ENCODE assay signal across 37 mouse cellular contexts in the genomic region with DNA sequence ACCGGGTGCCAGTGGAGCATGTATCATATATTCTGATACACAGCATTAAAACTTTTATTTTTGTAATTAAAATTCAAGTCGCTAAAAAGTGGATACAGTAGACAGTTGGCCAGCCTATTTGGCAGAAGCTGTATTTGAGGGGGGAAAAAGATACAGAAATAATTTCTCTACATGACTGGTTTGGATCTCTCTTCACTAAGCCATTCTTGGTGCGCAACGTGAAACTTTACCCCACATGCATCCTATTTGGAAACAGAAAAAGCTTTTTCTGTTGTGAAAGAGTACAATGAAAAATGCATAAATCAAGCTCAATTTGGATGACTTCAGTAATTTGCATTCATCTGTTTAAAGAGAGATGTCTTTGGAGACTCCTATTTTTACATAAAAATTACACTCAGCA.
DNase-seq lines count a peak whose midpoint lies in the region; ATAC-seq lines count a peak whose summit lies in the region.
"Had no signal": no experiment of that assay in that cellular context is flagged by ENCODE, and none has a peak within 500 bp of the region (broad histone marks: within the 10 kb centered on the region; RNA-seq: fewer than 3 reads in every experiment).

No protein-coding gene starts in this region.

- no peak overlapping the region for H3K27ac ChIP-seq in embryonic facial prominence, embryonic 14.5 days (replicated peaks; ENCODE audit: low read depth, low read length)
- H3K27ac ChIP-seq in embryonic facial prominence, embryonic 10.5 days (replicated peaks), result no peak overlapping the region
- H3K27ac ChIP-seq: embryonic facial prominence, embryonic 13.5 days; forebrain, embryonic 15.5 days; gastrocnemius, adult 2 months; hindbrain, embryonic 12.5 days; hindbrain, postnatal 0 days; intestine, embryonic 15.5 days; kidney, postnatal 0 days; limb, embryonic 10.5 days; limb, embryonic 15.5 days; liver, embryonic 14.5 days; macrophage; midbrain, embryonic 13.5 days; neural tube, embryonic 13.5 days had no signal

- 71% methylated on average over 4 of the region's 4 CpGs for WGBS in embryonic facial prominence, embryonic 14.5 days
- WGBS in embryonic facial prominence, embryonic 10.5 days, result 87% methylated on average over 4 of the region's 4 CpGs

- H3K4me3 ChIP-seq in embryonic facial prominence, embryonic 14.5 days (ENCODE audit: low read depth, low read length), result no peak overlapping the region
- no peak overlapping the region for H3K4me3 ChIP-seq in embryonic facial prominence, embryonic 10.5 days
- H3K4me3 ChIP-seq: embryonic facial prominence, embryonic 13.5 days; erythroblast, embryonic 14.5 days; forebrain, embryonic 15.5 days; gastrocnemius, adult 2 months; hindbrain, embryonic 12.5 days; intestine, embryonic 15.5 days; left cerebral cortex, adult 2 months; limb, embryonic 10.5 days; limb, embryonic 15.5 days; midbrain, embryonic 13.5 days; neural tube, embryonic 13.5 days had no signal

- no peak for ATAC-seq in embryonic facial prominence, embryonic 14.5 days (ENCODE audit: low read depth)
- ATAC-seq: activated CD4-positive, CD25-positive, alpha-beta regulatory T cell, adult 4 months; forebrain, embryonic 15.5 days; hindbrain, postnatal 0 days; intestine, embryonic 15.5 days; midbrain, embryonic 13.5 days had no signal

- no peak overlapping the region for H3K4me2 ChIP-seq in embryonic facial prominence, embryonic 14.5 days (ENCODE audit: low read depth, low read length)
- H3K4me2 ChIP-seq: embryonic facial prominence, embryonic 13.5 days; forebrain, embryonic 15.5 days; heart, embryonic 11.5 days; hindbrain, embryonic 12.5 days; intestine, embryonic 15.5 days; limb, embryonic 15.5 days; midbrain, embryonic 13.5 days; neural tube, embryonic 13.5 days had no signal

- peak; percentile 5 for DNase-seq in embryonic facial prominence, embryonic 14.5 days (ENCODE audit: low spot score)
- no peak for DNase-seq in embryonic facial prominence, embryonic 10.5 days (ENCODE audit: low spot score)
- DNase-seq in frontal cortex, adult 2 months (ENCODE audit: extremely low spot score in 1 of 2, low spot score in 1 of 2), result peak; percentile 46 to 53
- no peak for DNase-seq in frontal cortex, postnatal 10 days (ENCODE audit: low spot score in 2 of 2)
- peak; percentile 9 to 19 for DNase-seq in left cerebral cortex, adult 9 months (ENCODE audit: low spot score in 2 of 2)
- no peak for DNase-seq in left cerebral cortex, postnatal 4 days
- DNase-seq in brain, embryonic 18.5 days (ENCODE audit: low read depth, low spot score), result peak; percentile 57
- no peak for DNase-seq in spleen, postnatal 14 days (ENCODE audit: low spot score in 2 of 2)
- DNase-seq: adrenal gland, adult 2 months; cerebellum, adult 11-12 months; cerebellum, adult 9-11 months; embryo, embryonic 11 days; gastrocnemius, adult 2 months; gastrocnemius, postnatal 36 days; heart, adult 18-20 months; heart, postnatal 36 days; kidney, adult 2 months; kidney, postnatal 4 days; lung, adult 2 months; lung, postnatal 10 days had no signal

- no peaks in the 10 kb centered on the region for H3K36me3 ChIP-seq in embryonic facial prominence, embryonic 14.5 days (ENCODE audit: control insufficient read depth, insufficient read depth, low read length)
- no peaks in the 10 kb centered on the region for H3K36me3 ChIP-seq in embryonic facial prominence, embryonic 10.5 days (replicated peaks)
- H3K36me3 ChIP-seq: embryonic facial prominence, embryonic 13.5 days; forebrain, embryonic 15.5 days; hindbrain, embryonic 12.5 days; intestine, embryonic 15.5 days; limb, embryonic 10.5 days; limb, embryonic 15.5 days; midbrain, embryonic 13.5 days; neural tube, embryonic 13.5 days had no signal

- no peak overlapping the region for H3K9ac ChIP-seq in embryonic facial prominence, embryonic 14.5 days (ENCODE audit: low read depth, low read length)
- H3K9ac ChIP-seq: embryonic facial prominence, embryonic 13.5 days; forebrain, embryonic 15.5 days; hindbrain, embryonic 12.5 days; intestine, embryonic 15.5 days; limb, embryonic 15.5 days; liver, embryonic 14.5 days; midbrain, embryonic 13.5 days; neural tube, embryonic 13.5 days had no signal

- intact Hi-C loops in left cerebral cortex, postnatal 4 days (cut with DNase I), result loop anchor here (5.0 kb wide), 1 partner anchor 34 kb away; no protein-coding TSS in a partner anchor

- H3K9me3 ChIP-seq in embryonic facial prominence, embryonic 14.5 days (ENCODE audit: control insufficient read depth, low read length), result no peaks in the 10 kb centered on the region
- no peaks in the 10 kb centered on the region for H3K9me3 ChIP-seq in embryonic facial prominence, embryonic 10.5 days
- H3K9me3 ChIP-seq: embryonic facial prominence, embryonic 13.5 days; forebrain, embryonic 15.5 days; hindbrain, embryonic 12.5 days; intestine, embryonic 15.5 days; limb, embryonic 10.5 days; limb, embryonic 15.5 days; midbrain, embryonic 13.5 days; neural tube, embryonic 13.5 days had no signal

- H3K27me3 ChIP-seq in embryonic facial prominence, embryonic 14.5 days (replicated peaks; ENCODE audit: control insufficient read depth, insufficient read depth, low read length), result no peaks in the 10 kb centered on the region
- no peaks in the 10 kb centered on the region for H3K27me3 ChIP-seq in embryonic facial prominence, embryonic 10.5 days (replicated peaks; ENCODE audit: low read depth, poor library complexity, severe bottlenecking)
- H3K27me3 ChIP-seq: CH12.LX; embryonic facial prominence, embryonic 13.5 days; forebrain, embryonic 15.5 days; hindbrain, embryonic 12.5 days; intestine, embryonic 15.5 days; limb, embryonic 15.5 days; midbrain, embryonic 13.5 days; neural tube, embryonic 13.5 days had no signal

- no peaks in the 10 kb centered on the region for H3K4me1 ChIP-seq in embryonic facial prominence, embryonic 14.5 days (ENCODE audit: control insufficient read depth, insufficient read depth, low read length)
- no peaks in the 10 kb centered on the region for H3K4me1 ChIP-seq in embryonic facial prominence, embryonic 10.5 days
- H3K4me1 ChIP-seq: embryonic facial prominence, embryonic 13.5 days; forebrain, embryonic 15.5 days; hindbrain, embryonic 12.5 days; intestine, embryonic 15.5 days; limb, embryonic 10.5 days; limb, embryonic 15.5 days; midbrain, embryonic 13.5 days; neural tube, embryonic 13.5 days had no signal

Comparison
In these comparisons a context has a peak if more than half of its experiments do, and no peak if none do; other contexts are left out.
1. DNase-seq: peak in embryonic facial prominence, embryonic 14.5 days (single experiment), frontal cortex, adult 2 months (2 of 2), left cerebral cortex, adult 9 months (2 of 2) and brain, embryonic 18.5 days (single experiment); none in embryonic facial prominence, embryonic 10.5 days (single experiment), frontal cortex, postnatal 10 days (0 of 2), left cerebral cortex, postnatal 4 days (single experiment) and spleen, postnatal 14 days (0 of 2).